26 mouse cellular contexts compared by ENCODE assay signal in the genomic region with DNA sequence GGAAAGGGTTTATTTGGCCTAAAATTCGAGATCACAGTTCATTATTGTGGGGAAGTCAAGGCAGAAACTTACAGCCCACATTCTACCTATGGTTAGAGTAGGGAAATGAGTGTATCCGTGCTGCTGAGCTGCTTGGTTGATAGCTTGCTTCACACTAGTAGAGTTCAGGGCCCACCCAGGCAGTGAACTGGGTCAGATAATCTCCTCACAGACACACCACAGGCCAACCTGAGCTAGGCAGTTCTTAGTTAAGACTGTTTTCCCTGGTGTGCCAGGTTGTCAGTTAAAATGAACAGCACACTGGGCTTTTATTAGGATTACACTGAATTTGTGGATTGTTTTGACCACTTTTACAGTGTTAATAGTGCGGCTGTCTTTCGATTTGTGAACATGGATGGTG. TPM values are rescaled to one million over a fixed set of nuclear protein-coding genes. Genes with fewer than 3 reads are reported as not detected.
DNase-seq lines count a peak whose midpoint lies in the region; ATAC-seq and TF ChIP-seq lines count a peak whose summit lies in the region.
"Had no signal": no experiment of that assay in that cellular context is flagged by ENCODE, and none has a peak within 500 bp of the region (broad histone marks: within the 10 kb centered on the region; RNA-seq: fewer than 3 reads in every experiment).

No protein-coding gene starts in this region.

- DNase-seq in lung, postnatal 0 days (ENCODE audit: low spot score): no peak
- DNase-seq in lung, postnatal 4 days: no peak
- DNase-seq in liver: peak; percentile 66
- no peak for DNase-seq in right cerebral cortex, adult 18-20 months
- DNase-seq in testis, postnatal 10 days (ENCODE audit: low spot score): no peak
- DNase-seq in adrenal gland, postnatal 10 days: no peak
- DNase-seq: adrenal gland, postnatal 25 days; cerebellum, adult 11 months; cerebellum, postnatal 10 days; gastrocnemius, postnatal 36 days; heart, postnatal 10 days; kidney, adult 2 months; layer of hippocampus, adult 9-11 months; retina, postnatal 1 day; right cerebral cortex, postnatal 4 days; thymus, postnatal 25 days had no signal

- H3K9ac ChIP-seq in lung, postnatal 0 days (replicated peaks; ENCODE audit: low read depth): 0 out of 2 replicates have a peak overlapping the region, but pooled peaks have one; percentile 8
- no peak overlapping the region for H3K9ac ChIP-seq in liver, embryonic 15.5 days
- H3K9ac ChIP-seq: hindbrain, embryonic 12.5 days; lung, embryonic 15.5 days; midbrain, embryonic 15.5 days; neural tube, embryonic 13.5 days had no signal

- TF ChIP-seq CTCF in lung, postnatal 0 days (IDR thresholded peaks at IDR 0.05): no peak

- H3K36me3 ChIP-seq in lung, postnatal 0 days (ENCODE audit: insufficient read depth, low read length): no peaks in the 10 kb centered on the region
- 0 out of 2 replicates have a peak, but pooled peaks cover 2% of the 10 kb centered on the region for H3K36me3 ChIP-seq in liver, embryonic 15.5 days (replicated peaks)
- H3K36me3 ChIP-seq: lung, embryonic 15.5 days; midbrain, embryonic 15.5 days; neural tube, embryonic 13.5 days had no signal

- no peak overlapping the region for H3K27ac ChIP-seq in lung, postnatal 0 days (ENCODE audit: low read length)
- no peak overlapping the region for H3K27ac ChIP-seq in liver, embryonic 15.5 days (replicated peaks)
- H3K27ac ChIP-seq: embryonic facial prominence, embryonic 10.5 days; forebrain, embryonic 10.5 days; hindbrain, embryonic 12.5 days; kidney, postnatal 0 days; lung, embryonic 15.5 days; midbrain, embryonic 15.5 days; neural tube, embryonic 13.5 days had no signal

- WGBS in lung, postnatal 0 days: 67% methylated on average over 4 of the region's 4 CpGs
- WGBS in liver, embryonic 15.5 days (ENCODE audit: insufficient replicate concordance): 53% methylated on average over 4 of the region's 4 CpGs

- H3K9me3 ChIP-seq in lung, postnatal 0 days (ENCODE audit: low read length): no peaks in the 10 kb centered on the region
- no peaks in the 10 kb centered on the region for H3K9me3 ChIP-seq in liver, embryonic 15.5 days (replicated peaks)
- H3K9me3 ChIP-seq: embryonic facial prominence, embryonic 10.5 days; forebrain, embryonic 10.5 days; hindbrain, embryonic 12.5 days; lung, embryonic 15.5 days; midbrain, embryonic 15.5 days; neural tube, embryonic 13.5 days had no signal

- no peak overlapping the region for H3K4me3 ChIP-seq in lung, postnatal 0 days (ENCODE audit: low read depth, low read length)
- no peak overlapping the region for H3K4me3 ChIP-seq in liver, embryonic 15.5 days (replicated peaks)
- H3K4me3 ChIP-seq: embryonic facial prominence, embryonic 10.5 days; forebrain, embryonic 10.5 days; hindbrain, embryonic 12.5 days; lung, embryonic 15.5 days; midbrain, embryonic 15.5 days; myocyte; neural tube, embryonic 13.5 days had no signal

- ATAC-seq in lung, postnatal 0 days: no peak
- ATAC-seq in liver, embryonic 15.5 days (ENCODE audit: insufficient read depth): peak; percentile 79
- ATAC-seq: forebrain, embryonic 16.5 days; midbrain, embryonic 15.5 days had no signal

- TF ChIP-seq EP300 in lung, postnatal 0 days (IDR thresholded peaks at IDR 0.05): no peak

- no peak overlapping the region for H3K4me2 ChIP-seq in lung, postnatal 0 days (replicated peaks; ENCODE audit: low read depth, low read length)
- H3K4me2 ChIP-seq in liver, embryonic 15.5 days: no peak overlapping the region
- H3K4me2 ChIP-seq: hindbrain, embryonic 12.5 days; lung, embryonic 15.5 days; midbrain, embryonic 15.5 days; neural tube, embryonic 13.5 days had no signal

- peaks cover 15% of the 10 kb centered on the region for H3K4me1 ChIP-seq in lung, postnatal 0 days (ENCODE audit: insufficient read depth, low read depth, low read length)
- H3K4me1 ChIP-seq in liver, embryonic 15.5 days (replicated peaks): peaks cover 42% of the 10 kb centered on the region
- H3K4me1 ChIP-seq: forebrain, embryonic 10.5 days; hindbrain, embryonic 12.5 days; midbrain, embryonic 15.5 days had no signal

- H3K27me3 ChIP-seq in lung, postnatal 0 days (replicated peaks; ENCODE audit: insufficient read depth, low read length): no peaks in the 10 kb centered on the region
- no peaks in the 10 kb centered on the region for H3K27me3 ChIP-seq in liver, embryonic 15.5 days
- H3K27me3 ChIP-seq: hindbrain, embryonic 12.5 days; lung, embryonic 15.5 days; midbrain, embryonic 15.5 days; neural tube, embryonic 13.5 days had no signal

RNA-seq across cellular contexts. Expression of gene Lrrfip2, which starts 9.3 kb away (rescaled TPM):
- polyA plus RNA-seq in lung, postnatal 0 days (2015; fragmentation: Nextera tagmentation; extraction: Ambion mirVana): 47.7 and 54.2 TPM in 2 replicates
- polyA plus RNA-seq in liver, embryonic 15.5 days (2015; fragmentation: Nextera tagmentation; extraction: Ambion mirVana): 17.7 and 17.9 TPM in 2 replicates
- 10 to 100 TPM; 41.7 to 50.1 TPM for total RNA-seq in adrenal gland, postnatal 10 days (2021)
